Mouse (Mus musculus) left cerebral cortex, adult 11 months (tissue): ENCODE data around the gene Fez2.

Experiments used
- DNase-seq: peaks from one replicate; pipeline ENCODE4 v3.0.0; 2022; ENCODE audit warnings: low spot score

The Fez2 gene

GRCm38 (mm10) chr17:78407581-78407980 is 10.4 kb downstream of the Fez2 start:
- DNase-seq: no peak

- no peak for DNase-seq
Observed at GRCm38 (mm10) chr17:78406854-78407253, 11.1 kb downstream of the Fez2 start.

DNA sequence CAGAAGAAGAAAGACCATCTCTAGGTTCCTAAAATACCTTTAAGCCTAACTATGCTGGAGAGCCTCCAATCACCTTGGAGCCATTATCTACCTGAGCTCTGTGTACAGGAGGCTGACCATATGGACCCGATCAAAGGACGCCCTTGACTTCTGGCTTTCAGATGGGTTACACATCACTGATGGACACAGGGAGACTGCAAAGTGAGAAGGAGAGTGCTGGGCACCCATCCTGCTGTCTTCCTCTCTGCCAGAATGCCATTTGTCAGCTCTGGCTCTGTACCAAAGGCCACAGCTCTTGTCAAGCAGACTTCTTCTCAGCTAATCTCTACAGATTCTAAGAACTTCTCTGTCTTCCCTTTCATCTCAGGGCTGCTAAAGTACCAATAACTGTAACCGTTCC is 12.6 kb downstream of the Fez2 start:
- no peak for DNase-seq

- no peak for DNase-seq
Observed at GRCm38 (mm10) chr17:78403804-78404203, 14.1 kb downstream of the Fez2 start.

DNA sequence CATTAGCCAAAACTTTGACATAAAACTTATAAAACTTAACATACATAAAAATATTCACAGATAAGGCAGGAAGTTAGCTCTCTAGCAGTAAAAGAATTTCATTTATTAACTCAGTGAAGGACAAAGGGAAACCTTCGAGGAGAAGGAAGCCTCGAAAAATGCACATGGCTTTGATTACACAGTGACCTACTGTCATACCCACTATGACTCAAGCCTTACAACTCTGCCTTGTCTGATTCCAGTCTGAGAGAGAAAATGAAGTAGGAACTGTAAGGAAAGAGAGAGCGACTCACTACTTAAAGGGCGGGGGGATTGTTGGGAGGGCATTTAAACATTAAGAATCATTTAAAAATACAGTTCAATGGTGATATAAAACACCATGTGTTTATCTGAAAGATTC is 14.7 kb downstream of the Fez2 start:
- DNase-seq: no peak

DNA sequence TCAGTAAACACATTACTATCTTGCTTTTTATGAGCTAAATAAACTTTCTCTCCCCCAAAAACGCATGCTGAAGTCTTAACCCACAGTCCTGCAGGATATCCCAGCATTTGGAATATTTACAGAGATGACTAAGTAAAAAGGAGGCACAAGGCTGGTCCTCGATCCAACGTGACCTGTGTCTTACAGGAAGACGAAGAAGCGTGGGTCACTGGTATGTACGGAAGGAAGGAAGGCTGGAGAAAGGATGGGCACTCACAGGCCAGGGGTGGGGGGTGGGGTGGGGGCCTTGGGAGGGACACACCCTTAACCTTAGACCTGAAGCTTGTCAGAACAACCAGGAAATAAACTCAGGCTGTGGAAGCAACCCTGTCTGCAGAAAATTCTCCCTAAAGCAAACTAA is 15.8 kb downstream of the Fez2 start:
- DNase-seq: no peak

DNA sequence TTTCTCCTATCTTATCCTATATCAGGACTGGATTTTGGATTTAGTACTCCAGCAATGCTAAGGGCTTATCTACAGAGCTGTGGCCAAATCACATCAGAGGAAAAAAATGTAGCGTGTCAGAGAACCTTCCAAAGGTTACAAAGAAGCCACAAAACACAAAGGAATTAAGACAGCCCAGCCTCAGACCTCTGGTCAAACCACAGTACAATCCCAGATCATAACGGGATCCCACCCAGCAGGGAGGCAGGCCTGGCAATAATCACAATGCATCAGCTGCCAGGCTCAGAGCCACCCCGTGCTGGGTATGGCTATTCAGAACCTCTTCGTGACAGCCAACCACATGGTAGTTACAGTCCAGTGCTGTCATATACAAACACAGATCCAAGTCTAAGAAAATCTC is 16.2 kb downstream of the Fez2 start:
- no peak for DNase-seq

- no peak for DNase-seq
Observed at GRCm38 (mm10) chr17:78401311-78401710, 16.6 kb downstream of the Fez2 start.

- DNase-seq: peak; percentile 25
Observed at GRCm38 (mm10) chr17:78400130-78400840, 17.7 kb downstream of the Fez2 start.

- no peak for DNase-seq
Observed at GRCm38 (mm10) chr17:78392401-78393087, 25.4 kb downstream of the Fez2 start.

- DNase-seq: no peak
Observed at GRCm38 (mm10) chr17:78389573-78389972, 28.4 kb downstream of the Fez2 start.

DNA sequence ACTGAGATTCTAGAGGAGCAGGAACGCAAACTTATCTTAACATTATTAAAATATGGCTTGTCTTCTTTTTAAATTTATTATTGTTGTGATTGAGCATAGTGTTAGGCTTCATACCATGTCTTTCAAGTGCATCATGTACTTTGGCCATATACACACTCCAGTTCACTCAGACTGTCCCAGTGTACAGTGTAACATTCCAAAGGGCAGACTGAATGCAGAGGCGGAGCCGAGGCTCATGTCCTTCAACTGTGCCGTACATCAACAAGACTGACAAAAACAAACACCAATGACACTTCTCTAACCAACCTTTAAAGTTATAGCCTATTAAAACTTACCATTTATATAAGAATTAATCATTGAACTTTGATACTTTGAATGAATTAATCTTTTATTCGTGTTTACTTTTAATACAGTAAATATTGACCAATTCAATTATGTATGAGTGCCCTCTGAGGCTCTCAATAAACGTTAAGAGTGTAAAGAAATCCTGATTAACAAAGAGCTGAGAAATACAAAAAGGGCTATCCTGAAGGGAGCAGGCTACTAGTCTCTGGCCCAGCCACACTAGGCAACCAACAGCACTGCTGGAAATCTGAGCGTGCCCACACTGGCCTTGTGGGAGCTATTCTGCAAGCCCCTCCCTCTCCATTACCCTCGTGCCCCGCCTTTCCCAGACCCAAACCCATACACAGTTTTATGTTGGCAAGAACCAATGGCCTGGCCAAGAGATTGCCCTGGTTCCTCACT is 29.7 kb downstream of the Fez2 start:
- DNase-seq: no peak

- no peak for DNase-seq
Observed at GRCm38 (mm10) chr17:78387665-78388064, 30.3 kb downstream of the Fez2 start.

DNA sequence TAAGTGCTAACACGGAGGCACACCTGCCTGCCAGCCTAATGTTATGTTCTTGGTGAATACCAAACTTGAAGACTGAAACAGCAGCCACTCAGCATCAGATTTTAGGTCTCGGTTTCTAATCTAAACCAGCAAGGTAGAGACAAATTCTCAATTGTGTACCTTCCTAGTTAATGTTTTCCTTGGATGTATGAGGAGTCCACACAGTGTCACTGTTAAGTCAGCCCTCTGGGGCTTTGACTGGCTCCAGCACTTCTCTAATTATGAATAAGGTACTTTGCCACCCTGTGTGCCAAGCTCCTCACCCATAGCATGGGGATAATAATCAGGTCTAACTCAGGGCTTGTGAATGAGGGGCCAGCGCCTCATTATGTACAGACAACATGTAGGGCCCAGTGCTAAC is 35.6 kb downstream of the Fez2 start:
- no peak for DNase-seq

GRCm38 (mm10) chr17:78379730-78380245 is 38.2 kb downstream of the Fez2 start:
- no peak for DNase-seq

- no peak for DNase-seq
Observed at GRCm38 (mm10) chr17:78379079-78379729, 38.7 kb downstream of the Fez2 start.

DNA sequence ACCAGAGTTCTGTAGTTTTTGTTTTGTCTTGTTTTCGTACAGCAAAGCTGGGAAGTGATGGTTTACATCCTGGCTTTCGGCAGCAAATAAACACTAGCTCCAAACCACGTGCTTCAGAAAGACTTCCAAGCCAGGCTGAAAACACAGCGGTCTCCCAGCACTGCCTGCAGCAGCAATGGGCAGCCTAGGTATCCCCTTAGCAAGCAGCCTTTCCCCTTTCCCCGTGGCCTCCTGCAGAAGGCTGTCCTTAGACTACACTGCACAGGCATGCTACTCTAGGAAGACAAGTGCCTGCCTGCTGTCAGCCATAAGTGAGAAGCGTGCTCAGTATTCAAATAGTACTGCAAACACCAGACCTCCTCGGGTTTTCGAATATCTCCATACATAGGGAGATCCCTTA is 41.4 kb downstream of the Fez2 start:
- DNase-seq: no peak

- no peak for DNase-seq
Observed at GRCm38 (mm10) chr17:78374756-78375155, 43.2 kb downstream of the Fez2 start.

DNA sequence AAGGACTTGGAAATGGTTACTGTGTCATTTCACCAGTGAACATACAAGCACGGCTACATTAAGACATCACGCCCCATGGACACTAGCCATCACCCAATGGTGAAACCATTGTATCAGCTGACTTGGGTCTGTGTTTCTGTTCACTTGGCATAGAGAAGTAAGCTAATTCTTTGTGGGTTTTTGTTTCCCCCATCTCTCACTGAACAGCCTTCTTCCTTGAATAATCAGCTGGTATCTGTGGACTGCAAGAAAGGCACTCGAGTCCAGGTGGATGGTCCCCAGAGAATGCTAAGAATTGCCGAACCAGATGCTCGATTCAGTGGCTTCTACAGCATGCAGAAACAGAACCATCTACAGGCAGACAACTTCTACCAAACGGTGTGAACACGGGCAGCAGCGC is 44.1 kb downstream of the Fez2 start:
- no peak for DNase-seq

- no peak for DNase-seq
Observed at GRCm38 (mm10) chr17:78373174-78373573, 44.8 kb downstream of the Fez2 start.

DNA sequence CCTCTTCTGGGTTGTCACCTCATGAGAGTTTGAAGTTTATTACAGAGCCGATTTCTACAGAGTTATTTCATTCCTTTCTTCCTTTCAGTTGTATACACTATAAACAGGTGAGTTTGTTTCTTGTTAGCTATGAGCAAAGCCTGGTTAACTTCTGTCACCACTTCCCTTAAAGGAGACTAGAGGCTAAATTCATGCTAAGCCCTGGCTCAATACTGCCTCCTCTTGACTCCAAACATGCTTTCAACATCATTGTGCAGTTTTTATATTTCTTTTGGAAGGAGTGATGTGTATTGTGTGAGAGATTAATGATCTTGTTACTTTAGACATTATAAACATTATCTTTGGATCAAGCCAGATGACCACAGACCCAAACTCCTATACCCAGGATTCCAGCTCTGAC is 47.5 kb downstream of the Fez2 start:
- DNase-seq: no peak

DNA sequence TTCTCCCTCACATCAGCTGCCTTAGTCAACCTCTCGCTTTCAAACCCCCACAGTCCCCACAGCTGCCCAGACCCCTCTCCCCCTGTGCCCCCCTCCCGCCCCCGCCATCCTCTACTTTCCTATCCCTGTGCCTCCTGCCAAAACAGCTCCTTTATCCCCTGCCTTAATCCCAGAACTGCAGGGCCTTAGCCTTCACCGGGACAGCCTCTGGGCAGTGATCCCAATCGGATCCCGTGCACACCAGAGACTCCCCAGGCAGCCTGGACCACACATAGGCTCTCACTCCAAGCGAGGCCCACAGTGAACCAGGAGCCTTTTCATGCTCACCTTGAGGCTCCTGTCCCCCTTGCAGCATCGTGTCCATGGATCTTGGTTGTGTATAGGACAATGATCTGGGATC is 49.5 kb downstream of the Fez2 start:
- DNase-seq: no peak
